Mouse (Mus musculus): ENCODE results near the gene Clip1. TPM values are rescaled to one million over a fixed set of nuclear protein-coding genes. Genes with fewer than 3 reads are reported as not detected.

Clip1 gene
- total RNA-seq, 4 experiments from 2014 or later = 125 to 142 (median 126) TPM

GRCm38 (mm10) chr5:123671473-123671820, 13.0 kb downstream of the Clip1 start:
- DNase-seq (ENCODE audit: low spot score in 2 of 2) = no peak

GRCm38 (mm10) chr5:123670800-123671472, 13.5 kb downstream of the Clip1 start:
- DNase-seq (ENCODE audit: low spot score in 2 of 2) = no peak

- no peak for DNase-seq (ENCODE audit: low spot score in 2 of 2)
Measured at GRCm38 (mm10) chr5:123669991-123670799, 14.2 kb downstream of the Clip1 start.

GRCm38 (mm10) chr5:123667915-123668314, 16.5 kb downstream of the Clip1 start:
- no peak for DNase-seq (ENCODE audit: low spot score in 2 of 2)

GRCm38 (mm10) chr5:123665956-123666355, 18.5 kb downstream of the Clip1 start:
- no peak for DNase-seq (ENCODE audit: low spot score in 2 of 2)

GRCm38 (mm10) chr5:123664329-123664728, 20.1 kb downstream of the Clip1 start:
- no peak for DNase-seq (ENCODE audit: low spot score in 2 of 2)

- no peak for DNase-seq (ENCODE audit: low spot score in 2 of 2)
Measured at GRCm38 (mm10) chr5:123662059-123662458, 22.4 kb downstream of the Clip1 start.

GRCm38 (mm10) chr5:123661602-123662001, 22.8 kb downstream of the Clip1 start:
- DNase-seq (ENCODE audit: low spot score in 2 of 2) = no peak

GRCm38 (mm10) chr5:123657651-123658050, 26.8 kb downstream of the Clip1 start:
- no peak for DNase-seq (ENCODE audit: low spot score in 2 of 2)

GRCm38 (mm10) chr5:123654937-123655336, 29.5 kb downstream of the Clip1 start:
- DNase-seq (ENCODE audit: low spot score in 2 of 2) = no peak

GRCm38 (mm10) chr5:123653287-123653801, 31.1 kb downstream of the Clip1 start:
- DNase-seq (ENCODE audit: low spot score in 2 of 2) = no peak

GRCm38 (mm10) chr5:123650825-123651224, 33.6 kb downstream of the Clip1 start:
- DNase-seq (ENCODE audit: low spot score in 2 of 2) = no peak

- DNase-seq (ENCODE audit: low spot score in 2 of 2) = no peak
Measured at GRCm38 (mm10) chr5:123642401-123642800, 42.0 kb downstream of the Clip1 start.

- DNase-seq (ENCODE audit: low spot score in 2 of 2) = no peak
Measured at GRCm38 (mm10) chr5:123641259-123641900, 43.0 kb downstream of the Clip1 start.

GRCm38 (mm10) chr5:123640181-123640580, 44.2 kb downstream of the Clip1 start:
- no peak for DNase-seq (ENCODE audit: low spot score in 2 of 2)

- DNase-seq (ENCODE audit: low spot score in 2 of 2) = no peak
Measured at GRCm38 (mm10) chr5:123631210-123631609, 53.2 kb downstream of the Clip1 start.

GRCm38 (mm10) chr5:123626631-123627030, 57.8 kb downstream of the Clip1 start:
- peak in 1 of 2 experiments; percentile 55 for DNase-seq (ENCODE audit: low spot score in 2 of 2)

- no peak for DNase-seq (ENCODE audit: low spot score in 2 of 2)
Measured at GRCm38 (mm10) chr5:123622421-123622820, 62.0 kb downstream of the Clip1 start.

GRCm38 (mm10) chr5:123618558-123618957, 65.9 kb downstream of the Clip1 start:
- DNase-seq (ENCODE audit: low spot score in 2 of 2) = no peak

- DNase-seq (ENCODE audit: low spot score in 2 of 2) = no peak
Measured at GRCm38 (mm10) chr5:123614246-123614645, 70.2 kb downstream of the Clip1 start.

GRCm38 (mm10) chr5:123609843-123610242, 74.6 kb downstream of the Clip1 start:
- peak; percentile 83 to 90 for DNase-seq (ENCODE audit: low spot score in 2 of 2)

- DNase-seq (ENCODE audit: low spot score in 2 of 2) = no peak
Measured at GRCm38 (mm10) chr5:123609416-123609815, 75.0 kb downstream of the Clip1 start.
